Mouse (Mus musculus): Measurements from ENCODE around the gene Ascc2. TPM values are rescaled to one million over a fixed set of nuclear protein-coding genes. Genes with fewer than 3 reads are reported as not detected.
"Not testable (repeated sequence)": the region's sequence is repeated elsewhere in the genome, so short reads cannot be mapped to it uniquely, and the experiment has no call there.

The Ascc2 gene
- polyA plus RNA-seq, 1 experiment from 2014 or later: 37.2 TPM

DNA sequence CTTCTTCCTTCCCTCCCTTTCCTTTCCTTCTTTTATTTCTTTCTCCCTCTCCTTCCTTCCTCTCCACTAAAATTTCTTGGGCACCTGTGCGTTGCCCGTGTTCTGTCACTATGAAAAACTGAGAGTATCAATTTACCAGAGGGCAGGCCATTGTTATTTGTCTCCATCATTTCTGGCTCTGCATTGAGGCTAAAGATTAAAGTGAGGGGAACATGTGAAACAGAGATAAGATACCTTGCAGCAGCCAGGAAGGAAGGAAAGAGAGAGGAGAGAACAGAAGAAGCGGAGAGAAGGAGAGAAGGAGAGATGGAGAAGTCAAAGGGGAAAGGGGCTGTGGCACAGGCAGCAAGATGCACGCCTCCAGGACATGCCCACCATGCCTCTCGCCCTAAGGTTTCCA lies 3.2 kb upstream of the Ascc2 start:
- H3K9me3 ChIP-seq: no peaks in the 10 kb centered on the region
- H3K4me2 ChIP-seq: no peak overlapping the region
- no peak overlapping the region for H3K9ac ChIP-seq (replicated peaks)
- no peak overlapping the region for H3K4me3 ChIP-seq (replicated peaks)
- H3K36me3 ChIP-seq: no peaks in the 10 kb centered on the region
- WGBS: 75% methylated on average over 5 of the region's 5 CpGs
- no peak for ATAC-seq (ENCODE audit: insufficient number of reproducible peaks, insufficient read depth, low FRiP score, low TSS enrichment, low read depth)
- H3K27ac ChIP-seq: no peak overlapping the region
- no peaks in the 10 kb centered on the region for H3K27me3 ChIP-seq
- peaks cover 18% of the 10 kb centered on the region for H3K4me1 ChIP-seq (replicated peaks)

DNA sequence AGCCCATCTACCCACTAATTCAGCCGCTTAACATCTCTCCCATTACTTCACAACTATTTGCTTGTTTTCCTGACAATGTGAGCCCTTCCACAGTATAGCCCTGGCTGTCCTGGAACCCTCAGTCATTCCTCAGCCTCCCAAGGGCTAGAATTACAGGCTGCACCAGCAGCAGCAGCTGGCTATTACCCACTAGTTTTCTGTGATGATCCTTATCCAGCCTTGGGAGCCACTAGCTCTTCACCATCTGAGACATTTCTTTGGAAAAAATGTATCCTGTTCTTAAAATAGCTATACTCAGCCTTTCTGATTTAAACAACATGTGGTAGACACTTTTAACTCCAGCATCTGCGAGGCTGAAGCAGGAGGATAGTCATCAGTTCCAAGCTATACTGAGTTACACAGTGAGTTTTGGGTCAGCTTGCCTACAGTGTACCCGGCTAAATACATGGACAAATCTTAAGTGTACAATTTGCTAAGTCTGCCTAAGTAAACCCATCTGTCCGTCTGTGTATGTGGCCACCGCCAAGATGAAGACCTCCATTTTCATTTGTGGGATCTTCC lies 685 bp upstream of the Ascc2 start:
- peak overlapping the region; percentile 72 for H3K27ac ChIP-seq
- ATAC-seq (ENCODE audit: insufficient number of reproducible peaks, insufficient read depth, low FRiP score, low TSS enrichment, low read depth): no peak

DNA sequence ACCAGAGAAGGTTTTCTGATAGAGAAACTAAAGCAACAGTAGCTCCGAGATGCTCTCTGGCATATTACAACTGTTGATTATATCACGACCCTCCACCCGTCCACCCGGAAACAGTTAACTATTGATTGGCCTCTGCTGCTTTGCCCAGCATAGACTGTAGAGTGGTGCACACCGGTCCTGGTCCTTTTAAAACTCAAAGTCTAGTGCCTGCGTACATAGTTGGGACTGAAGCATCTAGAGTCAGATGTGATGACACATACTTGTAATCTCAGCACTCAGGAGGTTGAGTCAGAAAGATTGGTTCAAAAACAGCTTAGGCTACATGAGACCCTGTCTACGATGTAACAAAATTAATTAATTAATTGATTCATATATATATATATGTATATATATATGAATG lies 714 bp downstream of the Ascc2 start:
- no peak for ATAC-seq (ENCODE audit: insufficient number of reproducible peaks, insufficient read depth, low FRiP score, low TSS enrichment, low read depth)
- Histone ChIP-seq H3K27me3 (no peaks in the 10 kb centered on the region), H3K9me3 (no peaks in the 10 kb centered on the region), H3K4me2 (peak overlapping the region; percentile 82), H3K9ac (replicated peaks) (peak overlapping the region; percentile 63), H3K4me3 (replicated peaks) (peak overlapping the region; percentile 86), H3K4me1 (replicated peaks) (peaks cover 11% of the 10 kb centered on the region), H3K27ac (no peak overlapping the region), H3K36me3 (peaks cover 16% of the 10 kb centered on the region)
- 27% methylated on average over 7 of the region's 7 CpGs for WGBS

More for the DNA sequence above, 685 bp upstream of the Ascc2 start:
- peak overlapping the region; percentile 82 for H3K4me2 ChIP-seq
- 49% methylated on average over 5 of the region's 5 CpGs for WGBS
- peaks cover 8% of the 10 kb centered on the region for H3K36me3 ChIP-seq
- no peak overlapping the region for H3K9ac ChIP-seq (replicated peaks)
- no peaks in the 10 kb centered on the region for H3K9me3 ChIP-seq
- peak overlapping the region; percentile 86 for H3K4me3 ChIP-seq (replicated peaks)
- no peaks in the 10 kb centered on the region for H3K27me3 ChIP-seq
- H3K4me1 ChIP-seq (replicated peaks): peaks cover 11% of the 10 kb centered on the region

DNA sequence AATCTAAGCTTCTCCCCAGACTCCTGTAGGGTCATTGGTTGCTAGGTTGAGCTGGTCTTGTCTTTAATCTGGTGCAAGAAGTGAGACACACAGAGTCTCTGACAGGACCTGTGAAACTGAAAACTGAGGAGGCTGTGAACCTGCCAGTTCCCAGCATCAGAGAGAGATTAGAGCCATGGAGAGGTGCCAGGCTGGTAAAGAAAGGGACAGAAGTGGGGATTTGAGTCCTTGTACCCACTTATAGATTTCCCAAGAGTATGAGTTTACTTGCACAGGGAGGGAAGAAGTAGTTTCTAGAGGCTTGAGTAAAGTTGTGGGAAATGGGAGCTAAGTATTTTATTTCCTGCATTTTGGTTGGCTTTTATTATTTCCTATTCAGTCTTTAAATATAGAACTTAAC lies 3.6 kb downstream of the Ascc2 start:
- no peak overlapping the region for H3K4me3 ChIP-seq (replicated peaks)
- H3K36me3 ChIP-seq: peaks cover 16% of the 10 kb centered on the region
- no peak overlapping the region for H3K9ac ChIP-seq (replicated peaks)
- H3K27me3 ChIP-seq: no peaks in the 10 kb centered on the region
- no peak overlapping the region for H3K27ac ChIP-seq
- ATAC-seq (ENCODE audit: insufficient number of reproducible peaks, insufficient read depth, low FRiP score, low TSS enrichment, low read depth): no peak
- peaks cover 11% of the 10 kb centered on the region for H3K4me1 ChIP-seq (replicated peaks)
- H3K4me2 ChIP-seq: no peak overlapping the region
- H3K9me3 ChIP-seq: no peaks in the 10 kb centered on the region

DNA sequence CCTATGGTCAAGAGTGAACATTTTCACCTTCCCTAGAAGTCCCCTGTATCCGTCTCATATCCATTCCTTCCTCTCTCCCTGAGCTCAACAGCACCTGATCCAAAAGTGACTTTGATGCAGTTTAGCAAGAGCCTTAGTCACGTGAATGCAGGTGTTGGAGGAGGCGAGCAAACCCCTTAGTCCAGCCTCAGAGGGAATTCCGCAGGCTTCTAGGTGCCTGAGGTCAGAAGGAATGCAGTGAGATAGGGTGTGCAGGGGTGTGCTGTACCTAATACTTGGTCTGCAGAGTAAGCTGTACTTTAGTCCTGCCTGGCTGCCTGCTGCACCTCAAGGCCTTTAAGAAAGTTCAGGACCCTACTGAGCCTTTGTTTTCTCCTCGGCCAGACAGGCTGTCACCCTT lies 6.2 kb downstream of the Ascc2 start:
- H3K4me3 ChIP-seq (replicated peaks): no peak overlapping the region
- H3K36me3 ChIP-seq: peaks cover 41% of the 10 kb centered on the region
- no peaks in the 10 kb centered on the region for H3K27me3 ChIP-seq
- peaks cover 5% of the 10 kb centered on the region for H3K4me1 ChIP-seq (replicated peaks)
- no peak overlapping the region for H3K9ac ChIP-seq (replicated peaks)
- WGBS: 72% methylated on average over 5 of the region's 5 CpGs
- no peak overlapping the region for H3K4me2 ChIP-seq
- ATAC-seq (ENCODE audit: insufficient number of reproducible peaks, insufficient read depth, low FRiP score, low TSS enrichment, low read depth): no peak
- H3K9me3 ChIP-seq: no peaks in the 10 kb centered on the region
- H3K27ac ChIP-seq: no peak overlapping the region

DNA sequence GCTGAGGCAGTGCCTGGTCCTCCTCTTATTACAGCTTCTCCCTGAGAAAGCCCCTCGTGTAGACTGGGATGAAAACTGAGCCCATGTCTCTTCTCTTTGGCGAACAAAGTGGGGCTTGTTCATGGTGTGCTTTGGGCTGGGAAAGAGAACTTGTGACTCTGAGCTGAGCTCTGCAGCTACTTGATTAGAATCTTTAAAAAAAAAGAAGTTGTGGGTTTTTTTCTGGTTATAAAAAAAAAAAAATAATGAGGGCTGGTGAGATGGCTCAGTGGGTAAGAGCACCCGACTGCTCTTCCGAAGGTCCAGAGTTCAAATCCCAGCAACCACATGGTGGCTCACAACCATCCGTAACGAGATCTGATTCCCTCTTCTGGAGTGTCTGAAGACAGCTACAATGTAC lies 7.6 kb downstream of the Ascc2 start:
- ATAC-seq (ENCODE audit: insufficient number of reproducible peaks, insufficient read depth, low FRiP score, low TSS enrichment, low read depth); H3K9ac ChIP-seq (replicated peaks); H3K27ac ChIP-seq; H3K4me1 ChIP-seq (replicated peaks); H3K27me3 ChIP-seq; H3K9me3 ChIP-seq; H3K4me3 ChIP-seq (replicated peaks); H3K4me2 ChIP-seq: not testable (repeated sequence)
- H3K36me3 ChIP-seq: peaks cover 56% of the 10 kb centered on the region
- 94% methylated on average over 6 of the region's 6 CpGs for WGBS

DNA sequence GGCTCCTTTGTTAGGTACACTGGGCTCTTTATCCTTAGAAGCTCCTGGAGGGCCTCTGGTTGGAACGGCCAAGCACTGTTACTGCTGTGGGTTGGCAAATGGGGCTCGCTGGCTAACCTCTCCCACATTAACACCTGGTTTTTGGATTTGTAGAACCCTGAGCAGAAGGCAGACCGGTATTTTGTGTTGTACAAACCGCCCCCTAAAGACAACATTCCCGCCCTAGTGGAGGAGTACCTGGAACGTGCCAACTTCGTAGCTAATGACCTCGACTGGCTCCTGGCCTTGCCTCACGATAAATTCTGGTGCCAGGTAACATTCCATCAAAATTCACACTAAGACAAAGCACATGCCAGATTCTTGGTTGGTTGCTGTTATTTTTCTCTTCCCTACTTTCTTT lies 8.9 kb downstream of the Ascc2 start:
- Histone ChIP-seq H3K9ac (replicated peaks) (no peak overlapping the region), H3K9me3 (no peaks in the 10 kb centered on the region), H3K4me2 (no peak overlapping the region), H3K27me3 (no peaks in the 10 kb centered on the region), H3K4me3 (replicated peaks) (no peak overlapping the region), H3K36me3 (peaks cover 59% of the 10 kb centered on the region), H3K27ac (0 out of 2 replicates have a peak overlapping the region, but pooled peaks have one; percentile 4), H3K4me1 (replicated peaks) (no peaks in the 10 kb centered on the region)
- 78% methylated on average over 9 of the region's 9 CpGs for WGBS
- no peak for ATAC-seq (ENCODE audit: insufficient number of reproducible peaks, insufficient read depth, low FRiP score, low TSS enrichment, low read depth)

DNA sequence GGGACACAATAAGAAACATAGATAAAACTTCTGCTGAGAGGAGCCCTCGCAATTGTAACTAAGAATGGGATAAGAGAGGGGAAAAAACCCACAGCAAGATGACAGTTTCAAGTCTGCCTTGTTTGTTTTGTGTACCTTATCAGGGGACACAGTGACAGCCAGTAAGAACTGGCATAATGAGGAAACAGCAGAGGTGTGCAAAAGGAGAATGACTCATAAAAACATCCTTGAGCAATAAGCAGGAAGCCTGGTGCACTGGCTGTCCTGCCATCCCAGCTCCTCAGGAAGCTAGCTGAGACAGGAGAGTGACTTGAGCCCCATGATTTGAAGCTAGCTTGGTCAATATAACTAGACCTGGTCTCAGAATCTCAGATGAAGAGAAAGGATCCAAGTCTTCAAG lies 22.3 kb downstream of the Ascc2 start:
- WGBS: 93% methylated on average over 1 of the region's 1 CpGs
- Histone ChIP-seq H3K27me3 (no peaks in the 10 kb centered on the region), H3K9me3 (no peaks in the 10 kb centered on the region), H3K4me2 (no peak overlapping the region), H3K4me3 (replicated peaks) (no peak overlapping the region), H3K27ac (no peak overlapping the region), H3K36me3 (peaks cover 87% of the 10 kb centered on the region), H3K9ac (replicated peaks) (no peak overlapping the region), H3K4me1 (replicated peaks) (no peaks in the 10 kb centered on the region)
- no peak for ATAC-seq (ENCODE audit: insufficient number of reproducible peaks, insufficient read depth, low FRiP score, low TSS enrichment, low read depth)

DNA sequence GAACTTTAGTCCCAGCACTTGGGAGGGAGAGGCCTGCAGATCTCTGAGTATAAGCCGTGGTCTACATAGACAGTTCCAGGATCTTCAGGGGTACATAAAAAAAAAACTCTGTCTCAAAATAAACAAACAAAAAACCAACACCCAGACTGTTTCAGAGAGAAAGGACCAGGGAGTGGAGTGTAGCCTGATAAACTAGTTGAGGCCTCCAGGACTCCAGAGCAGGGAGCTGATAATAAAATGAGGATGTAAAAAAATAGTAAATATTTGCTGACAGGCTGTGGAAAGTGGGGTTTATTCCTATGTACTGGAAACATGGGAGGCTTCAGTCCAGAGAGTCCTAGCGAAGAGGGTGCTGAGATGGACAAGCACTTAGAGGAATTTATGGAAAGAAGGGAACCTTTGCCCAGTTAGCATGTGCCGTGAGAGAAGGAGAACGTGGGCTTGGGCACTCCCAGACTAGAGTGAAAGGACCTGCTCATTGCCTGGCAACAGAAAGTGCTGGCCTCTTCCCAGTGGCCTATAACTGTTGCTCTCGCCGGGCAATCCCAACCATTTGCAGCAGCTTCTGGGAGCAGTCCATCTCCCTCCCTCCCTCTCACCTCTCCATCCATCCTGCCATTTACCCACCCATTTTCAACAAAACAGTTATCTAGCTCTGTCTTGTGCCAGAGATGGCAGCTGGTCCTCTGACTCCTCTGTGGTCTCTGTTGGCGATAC lies 22.9 kb downstream of the Ascc2 start:
- no peak for ATAC-seq (ENCODE audit: insufficient number of reproducible peaks, insufficient read depth, low FRiP score, low TSS enrichment, low read depth)
- Histone ChIP-seq H3K9ac (replicated peaks) (no peak overlapping the region), H3K36me3 (peaks cover 80% of the 10 kb centered on the region), H3K27me3 (no peaks in the 10 kb centered on the region), H3K4me3 (replicated peaks) (no peak overlapping the region), H3K27ac (no peak overlapping the region), H3K9me3 (no peaks in the 10 kb centered on the region), H3K4me2 (no peak overlapping the region), H3K4me1 (replicated peaks) (no peaks in the 10 kb centered on the region)
- WGBS: 88% methylated on average over 7 of the region's 7 CpGs

DNA sequence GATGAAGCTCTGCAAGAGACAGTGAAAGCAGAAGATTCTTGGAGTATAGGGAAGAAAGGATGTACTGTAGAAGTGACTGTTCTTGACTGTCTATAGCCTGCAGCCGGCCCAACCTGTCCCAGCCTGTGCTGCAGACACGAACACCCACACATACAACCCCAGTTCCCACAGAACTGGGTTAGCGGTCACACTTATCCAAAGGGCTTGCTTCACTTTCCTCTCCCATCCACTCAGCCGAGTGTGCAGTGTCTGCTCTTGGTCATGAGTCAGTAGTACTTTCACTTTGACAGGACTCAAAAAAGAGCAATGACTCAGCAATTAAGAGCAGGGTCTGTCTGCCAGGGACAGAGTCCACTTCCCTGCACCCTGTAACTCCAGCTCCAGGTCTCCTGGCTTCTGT lies 23.8 kb downstream of the Ascc2 start:
- Histone ChIP-seq H3K27ac (no peak overlapping the region), H3K4me1 (replicated peaks) (no peaks in the 10 kb centered on the region), H3K4me3 (replicated peaks) (no peak overlapping the region), H3K9ac (replicated peaks) (no peak overlapping the region), H3K9me3 (no peaks in the 10 kb centered on the region), H3K36me3 (peaks cover 73% of the 10 kb centered on the region), H3K27me3 (no peaks in the 10 kb centered on the region), H3K4me2 (no peak overlapping the region)
- no peak for ATAC-seq (ENCODE audit: insufficient number of reproducible peaks, insufficient read depth, low FRiP score, low TSS enrichment, low read depth)
- 89% methylated on average over 4 of the region's 4 CpGs for WGBS

DNA sequence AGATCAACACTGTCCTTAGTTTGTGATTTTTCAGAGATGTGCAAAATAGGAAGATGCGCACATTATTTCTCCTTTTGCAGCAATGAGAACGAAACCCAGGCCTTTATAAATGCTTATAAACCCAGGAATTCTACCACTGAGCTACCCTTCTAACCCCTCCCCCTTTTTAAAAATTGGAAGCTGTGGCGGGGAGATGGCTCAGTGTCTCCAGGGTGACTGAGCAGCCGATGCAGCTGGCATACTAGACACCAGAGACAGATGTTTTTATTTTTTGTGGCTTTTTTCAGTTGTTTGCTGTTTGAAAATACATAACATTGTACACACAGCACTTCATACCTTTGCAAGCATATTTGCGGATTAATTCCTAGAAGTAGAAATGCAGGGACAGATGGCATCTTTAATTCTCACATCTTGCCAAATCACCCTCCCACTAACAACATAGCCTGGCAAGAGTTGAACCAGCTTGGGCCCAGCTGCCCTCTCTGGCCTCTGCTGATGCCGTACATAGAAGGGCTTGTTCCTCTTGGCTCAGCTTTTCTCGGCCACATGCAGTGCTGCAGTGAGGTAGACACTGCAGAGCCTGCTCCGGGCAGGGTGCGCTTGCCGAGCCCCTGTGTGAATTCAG lies 24.4 kb downstream of the Ascc2 start:
- no peaks in the 10 kb centered on the region for H3K27me3 ChIP-seq
- WGBS: 86% methylated on average over 10 of the region's 10 CpGs
- peaks cover 68% of the 10 kb centered on the region for H3K36me3 ChIP-seq
- no peak overlapping the region for H3K4me2 ChIP-seq
- H3K27ac ChIP-seq: no peak overlapping the region
- no peak overlapping the region for H3K4me3 ChIP-seq (replicated peaks)
- no peaks in the 10 kb centered on the region for H3K4me1 ChIP-seq (replicated peaks)
- H3K9ac ChIP-seq (replicated peaks): no peak overlapping the region
- no peak for ATAC-seq (ENCODE audit: insufficient number of reproducible peaks, insufficient read depth, low FRiP score, low TSS enrichment, low read depth)
- H3K9me3 ChIP-seq: no peaks in the 10 kb centered on the region
